Mouse (Mus musculus) adipocyte (in vitro differentiated cells): ENCODE results near the gene Olfr938.

Source experiments
- DNase-seq: peaks from one replicate; pipeline ENCODE4 v3.0.0-alpha.2; 2016; ENCODE audit warnings: low spot score

Olfr938 gene

DNA sequence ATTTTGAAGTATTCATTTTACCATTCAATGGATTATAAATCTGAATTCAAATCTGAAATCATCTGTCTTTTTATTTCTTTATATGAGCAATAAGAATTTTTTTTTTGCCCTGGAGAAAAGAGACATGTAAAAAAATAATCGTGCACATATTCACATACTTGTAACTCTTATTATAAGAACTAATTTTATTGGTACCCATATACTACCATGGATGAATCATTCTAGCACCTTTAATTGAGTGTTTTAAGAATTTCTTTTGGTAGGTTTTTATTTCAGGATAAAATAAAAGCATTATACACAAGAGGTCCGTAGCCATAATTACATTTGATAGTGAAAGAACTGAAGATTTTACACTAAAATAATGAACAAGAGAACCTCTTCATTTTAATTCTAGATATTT lies at the start of gene Olfr938:
Gene Olfr938 (minus strand): TSS at position 101 of the 400 bp plus-strand sequence.
- DNase-seq = no peak

DNA sequence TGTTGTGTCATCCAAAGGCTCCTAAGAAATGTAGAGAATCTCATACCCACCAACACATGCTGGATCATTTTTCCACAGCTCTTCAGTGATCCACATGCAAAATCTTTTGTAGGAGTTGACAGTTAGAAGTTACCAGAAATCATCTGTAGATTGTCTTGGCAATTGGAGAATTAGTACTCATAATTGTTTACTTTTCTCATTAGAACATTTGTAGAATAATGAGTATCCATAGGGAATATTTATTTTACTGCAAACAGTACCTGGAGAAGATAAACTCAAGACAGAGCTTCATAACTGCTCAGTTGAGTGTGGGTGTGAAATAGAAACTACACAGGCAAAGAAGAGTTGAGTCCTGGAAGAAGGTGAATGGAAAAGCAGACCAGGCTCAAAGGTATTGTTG lies 49.1 kb upstream of the Olfr938 start, which contains the start of gene Olfr27:
Gene Olfr27 (plus strand): TSS at position 301 of the 400 bp plus-strand sequence.
- DNase-seq = no peak

DNA sequence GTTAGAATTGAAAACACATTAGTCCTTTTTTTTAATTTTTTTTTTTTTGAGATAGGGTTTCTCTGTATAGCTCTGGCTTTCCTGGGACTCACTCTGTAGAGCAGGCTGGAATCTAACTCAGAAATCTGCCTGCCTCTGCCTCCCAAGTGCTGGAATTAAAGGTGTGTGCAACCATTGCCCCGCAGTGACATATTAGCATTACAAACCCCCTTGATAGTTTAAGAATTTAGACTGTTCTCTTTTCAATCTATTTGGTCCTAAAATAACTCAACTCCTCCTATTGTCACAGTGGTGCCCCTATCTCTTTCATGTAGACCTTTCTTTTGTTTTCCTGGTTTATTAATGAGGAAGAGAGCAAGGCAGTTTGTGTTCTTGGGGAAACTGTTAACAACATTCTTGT lies 48.6 kb upstream of the Olfr938 start:
- no peak for DNase-seq

DNA sequence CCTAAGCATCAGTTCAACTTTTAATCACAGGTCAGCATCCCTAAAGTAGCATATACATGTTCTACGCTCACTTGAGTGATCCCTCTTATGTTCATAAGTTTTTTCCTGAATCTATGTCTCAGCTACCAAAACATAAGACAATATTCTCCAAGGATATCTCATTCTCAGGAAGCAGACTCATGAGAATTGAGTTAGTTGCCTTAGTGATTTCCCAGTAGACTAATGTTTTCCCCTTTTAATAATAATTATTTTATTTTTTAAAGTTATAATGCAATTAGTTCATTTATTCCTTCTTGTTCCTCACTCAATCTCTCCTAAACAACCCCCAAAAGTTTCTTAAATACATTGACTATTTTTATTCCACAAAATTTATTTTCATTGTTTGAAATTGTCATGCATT lies 13.8 kb downstream of the Olfr938 start, which contains the start of gene Olfr937:
Gene Olfr937 (minus strand): TSS at position 101 of the 400 bp plus-strand sequence.
- no peak for DNase-seq
